Mouse (Mus musculus) kidney, adult 2 months (tissue): ENCODE data around the gene Snapc1.

Experiments
- CTCF ChIP-seq: fragments of 200-500 bp; conservative IDR thresholded peaks from 2 replicates; pipeline ENCODE4 v1.5.1; 2011; ENCODE audit warnings: low read depth, mild to moderate bottlenecking, control low read depth, low read length, moderate library complexity, mixed read lengths; ENCODE audit not compliant: insufficient read depth, insufficient read length
- POLR2A ChIP-seq: fragments of 200-500 bp; IDR thresholded peaks from one replicate; pipeline ENCODE4 v1.6.1; 2011; ENCODE audit warnings: low read depth, low read length, control low read depth

- no peak for TF ChIP-seq POLR2A
- TF ChIP-seq CTCF: no peak
These were observed 13.9 kb downstream of the Snapc1 start for GRCm38 (mm10) chr12:73978144-73978543.
